Mouse (Mus musculus) thymus, postnatal 10 days (tissue): ENCODE data around the gene Dclre1a.

Experiments used
- DNase-seq, 2 experiments: peaks; one replicate each; pipeline ENCODE4 v3.0.0; 2021; ENCODE audit warnings: low spot score in 2 of 2

The Dclre1a gene

GRCm38 (mm10) chr19:56547456-56548229 lies at the start of gene Dclre1a:
Gene Dclre1a, minus strand, starts transcription at chr19:56548222.
- peak; percentile 67 to 73 for DNase-seq

DNA sequence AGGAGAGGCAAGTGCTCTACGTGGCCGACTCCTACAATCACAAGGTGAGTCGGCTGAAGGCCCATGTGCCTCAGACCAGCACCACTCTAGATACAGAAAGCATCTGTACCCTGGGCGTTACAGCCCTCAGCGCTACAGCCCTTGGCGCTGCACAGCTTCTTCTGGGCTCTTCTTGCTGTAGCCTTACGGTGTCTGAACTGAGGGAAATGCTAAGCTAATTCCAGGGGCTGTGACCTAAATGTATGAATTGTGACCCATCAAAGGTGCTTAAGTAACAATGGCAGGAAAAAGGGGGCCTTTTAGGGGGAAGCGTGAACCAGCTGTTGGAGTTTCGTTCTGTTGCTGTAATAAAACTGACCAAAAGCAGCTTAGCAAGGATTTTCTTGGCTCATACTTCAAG lies 44.5 kb upstream of the Dclre1a start:
- no peak for DNase-seq

GRCm38 (mm10) chr19:56590250-56590649 lies 42.2 kb upstream of the Dclre1a start:
- DNase-seq: no peak

DNA sequence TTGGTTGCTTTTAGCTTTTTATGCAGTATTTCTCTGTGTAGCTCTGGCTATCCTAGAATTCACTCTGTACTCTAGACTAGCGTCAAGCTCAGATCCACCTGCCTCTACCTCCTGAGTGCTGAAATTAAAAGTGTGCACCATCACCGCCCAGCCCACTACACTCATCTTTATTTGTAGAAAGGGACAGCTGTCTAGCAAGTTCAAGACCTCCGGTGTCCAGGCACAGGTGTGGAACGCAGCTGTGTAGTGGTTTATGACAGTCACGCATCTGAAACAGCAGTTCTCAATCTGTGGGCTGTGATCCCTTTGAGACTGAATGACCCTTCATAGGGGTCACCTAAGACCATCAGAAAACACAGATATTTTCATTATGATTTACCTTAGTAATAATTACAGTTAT lies 41.4 kb upstream of the Dclre1a start:
- no peak for DNase-seq

GRCm38 (mm10) chr19:56589008-56589407 lies 41.0 kb upstream of the Dclre1a start:
- DNase-seq: no peak

DNA sequence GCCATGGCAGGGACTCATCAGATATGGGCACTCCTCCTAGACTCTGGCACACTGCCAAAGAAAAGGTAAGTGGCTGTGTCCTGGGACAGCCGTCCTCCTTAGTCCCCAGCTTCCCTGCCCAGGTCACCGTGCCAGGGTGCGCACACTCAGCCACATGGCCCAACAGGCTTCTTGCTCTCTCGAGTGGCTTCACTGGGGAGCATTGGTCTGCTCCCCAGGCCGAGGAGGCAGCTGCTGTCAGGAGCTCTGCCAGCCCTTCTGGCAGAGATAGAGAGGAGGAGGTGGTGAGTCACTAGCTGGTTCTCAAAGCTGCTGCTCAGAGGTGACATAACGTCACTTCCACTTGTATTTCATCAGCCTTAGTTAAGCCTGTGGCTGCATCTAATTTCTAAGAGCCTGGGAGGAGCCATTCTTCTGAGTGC lies 40.2 kb upstream of the Dclre1a start:
- no peak for DNase-seq

GRCm38 (mm10) chr19:56586320-56586719 lies 38.3 kb upstream of the Dclre1a start:
- DNase-seq: no peak

GRCm38 (mm10) chr19:56584288-56584687 lies 36.3 kb upstream of the Dclre1a start:
- no peak for DNase-seq

DNA sequence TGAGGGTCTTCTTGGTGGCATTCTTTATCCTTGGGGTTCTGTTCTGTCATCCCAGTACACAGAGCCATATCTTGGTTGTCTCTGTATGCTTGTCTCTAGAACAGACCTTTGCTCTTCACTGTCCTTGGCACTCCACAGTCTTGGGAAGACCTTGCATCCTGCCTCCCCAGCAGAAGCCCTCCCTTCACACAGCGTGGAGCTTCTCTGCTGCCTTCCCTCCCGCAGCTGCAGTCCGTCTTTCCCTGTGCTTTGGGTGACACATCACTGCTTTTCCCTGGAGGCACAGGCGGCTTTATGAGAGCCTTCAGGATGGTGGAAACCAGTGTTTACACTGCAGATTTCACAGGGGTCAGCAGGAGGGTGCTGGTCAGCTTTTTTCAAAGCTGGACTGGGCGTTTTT lies 35.8 kb upstream of the Dclre1a start:
- no peak for DNase-seq

DNA sequence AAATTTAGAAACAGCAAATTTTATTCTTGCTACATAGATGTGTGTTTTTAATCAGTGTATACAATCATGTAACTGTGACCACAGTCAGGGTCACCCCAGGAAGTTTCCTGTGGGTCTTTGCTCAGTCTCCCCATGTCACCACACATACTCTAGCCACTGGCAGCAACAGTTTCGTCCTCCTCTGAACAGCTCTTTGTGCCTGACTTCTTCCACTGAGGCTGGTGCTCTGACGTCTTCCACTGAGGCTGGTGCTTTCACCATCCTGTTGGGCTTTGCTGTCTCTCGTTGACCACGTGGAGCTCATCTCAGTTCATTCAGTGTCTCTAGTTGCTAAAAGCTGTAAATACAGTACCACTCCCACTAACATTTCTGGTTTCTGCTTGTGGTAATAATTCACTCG lies 34.0 kb upstream of the Dclre1a start:
- DNase-seq: no peak

GRCm38 (mm10) chr19:56577801-56578200 lies 29.8 kb upstream of the Dclre1a start:
- DNase-seq: no peak

DNA sequence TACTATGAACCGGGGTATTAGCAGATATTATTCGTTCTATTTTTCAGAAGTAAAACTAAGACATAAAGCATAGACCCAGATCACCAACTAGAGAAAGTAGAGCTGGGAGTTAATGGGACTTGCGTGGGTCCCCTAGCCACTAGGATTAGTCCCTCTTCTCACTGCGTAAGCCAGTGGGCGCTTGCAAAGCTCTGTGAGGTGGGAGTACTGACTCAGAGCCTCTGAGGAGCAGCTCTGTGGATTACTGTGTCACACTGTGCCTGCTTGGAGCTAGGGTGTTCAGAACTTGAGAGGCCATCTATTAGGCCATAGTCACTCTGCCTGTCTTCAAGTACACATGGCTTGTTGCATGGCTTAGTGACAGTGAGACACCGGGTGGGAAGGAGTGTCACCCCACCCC lies 25.2 kb upstream of the Dclre1a start:
- DNase-seq: no peak

DNA sequence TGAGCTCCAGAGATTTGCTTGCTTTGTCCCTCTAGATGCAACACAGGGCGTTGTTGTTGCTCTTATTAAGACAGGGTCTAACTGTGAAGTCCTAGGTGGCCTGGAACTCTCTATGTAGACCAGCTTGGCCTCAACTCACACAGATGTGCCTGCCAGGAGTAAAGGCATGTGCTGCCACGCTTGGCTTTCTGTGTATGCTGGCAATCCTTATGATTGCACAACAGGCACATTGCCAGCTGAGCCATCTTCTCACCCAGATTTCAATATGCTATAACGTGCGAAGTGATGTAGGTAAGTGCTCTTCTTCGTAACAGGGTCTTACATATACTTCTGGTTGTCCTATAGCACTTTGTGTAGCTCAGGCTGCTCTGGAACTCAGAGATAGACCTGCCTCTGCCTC lies 23.9 kb upstream of the Dclre1a start:
- DNase-seq: no peak

DNA sequence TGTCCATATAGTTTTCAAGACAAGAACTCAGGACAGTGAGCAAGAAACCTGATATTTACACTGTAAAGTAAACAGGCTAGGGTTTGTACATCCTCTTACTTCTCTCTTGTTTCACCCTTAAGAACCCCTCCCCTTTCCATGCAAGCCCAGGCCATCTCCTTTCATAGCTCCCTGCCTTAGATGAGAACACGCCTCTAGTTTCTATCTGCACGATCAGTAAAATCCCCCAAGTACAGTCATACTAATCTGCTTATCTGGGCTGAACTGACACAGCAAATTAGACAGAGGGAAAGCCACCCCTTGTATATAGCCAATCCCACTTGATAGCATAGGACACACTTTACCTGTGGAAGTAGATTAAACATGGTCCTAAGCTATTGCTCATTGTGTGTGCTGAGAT lies 23.2 kb upstream of the Dclre1a start:
- no peak for DNase-seq

DNA sequence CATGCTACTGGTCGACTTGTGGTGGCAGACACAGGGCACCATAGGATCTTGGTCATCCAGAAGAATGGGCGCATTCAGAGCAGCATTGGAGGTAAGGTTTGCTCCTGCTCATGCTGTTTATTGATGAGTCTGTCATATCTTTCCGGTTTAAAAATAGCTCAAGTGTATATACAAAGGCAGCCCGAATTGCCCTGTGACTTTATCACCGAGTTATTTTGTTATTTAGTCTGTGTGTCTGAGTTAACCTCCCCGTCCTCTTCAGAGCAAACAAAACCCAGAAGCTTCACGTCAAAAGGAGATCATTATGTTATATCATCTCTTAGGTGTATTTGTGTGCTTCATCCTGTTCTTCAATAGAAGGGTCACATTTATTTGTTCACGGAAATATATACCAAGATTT lies 22.8 kb upstream of the Dclre1a start:
- DNase-seq: no peak

DNA sequence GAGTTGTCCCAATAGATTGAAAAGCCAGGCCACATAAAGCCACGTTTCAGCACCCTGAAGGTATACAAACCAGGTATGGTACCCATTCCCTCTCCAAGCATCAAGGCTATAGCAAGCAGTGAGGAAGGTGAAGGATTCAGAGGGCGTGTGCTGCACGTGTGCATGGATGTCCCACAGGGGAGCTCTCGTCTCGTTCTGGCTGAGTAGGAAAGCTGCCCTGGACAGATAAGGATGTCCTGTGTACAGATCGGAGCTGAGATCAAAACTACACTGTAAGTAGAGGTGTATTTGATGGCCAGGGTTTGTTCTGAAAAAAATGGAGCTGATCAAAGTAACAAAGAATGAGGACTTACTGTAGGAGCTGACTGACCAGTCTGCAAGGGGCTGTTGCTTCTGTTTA lies 18.9 kb upstream of the Dclre1a start:
- no peak for DNase-seq

GRCm38 (mm10) chr19:56566041-56566440 lies 18.0 kb upstream of the Dclre1a start:
- DNase-seq: peak in 1 of 2 experiments; percentile 22

DNA sequence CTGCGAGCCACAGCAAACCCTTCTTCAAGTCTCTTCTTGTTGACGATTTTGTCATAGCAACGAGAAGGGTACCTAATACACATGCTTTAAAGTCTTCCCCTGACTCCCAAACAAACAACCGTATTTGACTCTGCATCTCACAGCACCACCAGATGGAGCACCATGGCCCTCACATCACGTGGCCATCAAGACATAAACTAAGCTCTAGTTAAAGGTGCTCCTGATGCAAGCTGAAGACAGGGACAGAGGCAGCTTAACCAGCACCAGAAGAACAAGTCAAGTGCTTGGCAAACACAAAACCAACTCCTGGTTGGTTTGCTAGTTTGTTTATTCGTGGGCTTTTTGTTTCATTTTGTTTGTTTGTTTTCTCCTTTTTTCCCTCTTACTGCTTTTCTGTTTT lies 17.3 kb upstream of the Dclre1a start:
- DNase-seq: no peak

DNA sequence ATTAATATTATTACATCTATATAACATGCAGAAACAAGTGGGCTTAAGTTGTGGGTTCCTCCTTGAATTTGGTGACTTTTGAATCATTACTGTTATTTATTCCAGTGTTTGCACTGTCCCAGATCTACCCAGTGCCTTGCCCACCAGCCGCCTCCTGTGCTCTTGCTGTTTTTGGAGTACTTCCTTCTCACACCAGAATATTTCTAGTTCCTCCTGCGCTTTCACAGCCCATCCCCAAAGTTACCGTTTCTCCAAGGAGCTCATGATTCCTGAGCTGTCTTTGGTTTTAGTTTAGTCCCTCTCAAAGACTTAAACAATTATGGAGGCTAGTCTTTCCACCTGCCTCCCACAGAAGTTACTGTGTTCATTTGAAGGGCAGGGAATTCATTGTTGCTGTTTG lies 15.4 kb upstream of the Dclre1a start:
- no peak for DNase-seq

DNA sequence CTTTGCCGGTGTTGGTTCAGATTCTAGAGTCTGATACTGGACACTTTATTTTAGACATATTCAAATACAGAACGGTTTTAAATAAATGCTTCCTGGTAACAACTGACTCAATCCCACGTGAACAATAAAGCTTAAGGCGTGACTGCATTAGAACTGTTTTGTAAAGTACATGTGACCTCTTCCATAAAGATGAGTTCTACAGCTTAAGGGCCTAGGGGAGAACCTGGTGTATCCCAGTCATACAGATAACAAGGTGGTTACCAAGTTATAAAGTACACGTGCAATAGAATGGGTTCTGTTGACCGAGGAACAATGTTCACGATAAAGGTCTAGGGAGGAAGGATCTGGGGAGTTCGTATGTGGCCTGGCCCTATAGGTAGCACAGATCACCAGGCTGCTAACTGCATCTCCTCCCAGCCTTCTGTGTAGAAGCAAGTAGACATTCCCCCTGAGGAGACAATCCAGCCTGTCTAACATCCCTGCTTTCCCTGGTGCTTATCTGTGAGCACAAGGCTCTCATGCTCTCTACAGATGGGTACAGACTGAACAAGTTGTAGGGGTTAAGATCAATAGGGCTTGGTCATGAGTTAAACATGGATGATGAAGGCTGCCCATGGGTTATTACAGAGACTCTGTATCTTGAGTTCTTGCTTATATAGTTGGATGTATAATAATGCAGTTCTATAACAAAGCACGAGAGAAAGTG lies 14.6 kb upstream of the Dclre1a start:
- no peak for DNase-seq

GRCm38 (mm10) chr19:56555972-56556371 lies 8.0 kb upstream of the Dclre1a start:
- DNase-seq: no peak

DNA sequence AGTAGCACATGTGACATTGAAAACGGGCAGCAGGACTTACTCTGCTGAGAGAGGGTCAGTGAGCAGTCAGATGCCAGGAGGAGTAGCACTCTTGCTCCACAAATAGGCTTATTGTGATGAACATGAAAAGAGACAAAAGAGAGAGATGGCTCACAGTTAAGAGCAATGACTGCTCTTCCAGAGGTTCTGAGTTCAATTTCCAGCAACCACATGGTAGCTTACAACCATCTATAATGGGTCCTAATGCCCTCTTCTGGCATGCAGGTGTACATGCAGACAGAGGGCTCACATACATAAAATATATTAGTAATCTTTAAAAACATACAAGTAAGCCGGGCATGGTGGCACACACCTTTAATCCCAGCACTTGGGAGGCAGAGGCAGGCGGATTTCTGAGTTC lies 5.2 kb upstream of the Dclre1a start:
- DNase-seq: no peak

DNA sequence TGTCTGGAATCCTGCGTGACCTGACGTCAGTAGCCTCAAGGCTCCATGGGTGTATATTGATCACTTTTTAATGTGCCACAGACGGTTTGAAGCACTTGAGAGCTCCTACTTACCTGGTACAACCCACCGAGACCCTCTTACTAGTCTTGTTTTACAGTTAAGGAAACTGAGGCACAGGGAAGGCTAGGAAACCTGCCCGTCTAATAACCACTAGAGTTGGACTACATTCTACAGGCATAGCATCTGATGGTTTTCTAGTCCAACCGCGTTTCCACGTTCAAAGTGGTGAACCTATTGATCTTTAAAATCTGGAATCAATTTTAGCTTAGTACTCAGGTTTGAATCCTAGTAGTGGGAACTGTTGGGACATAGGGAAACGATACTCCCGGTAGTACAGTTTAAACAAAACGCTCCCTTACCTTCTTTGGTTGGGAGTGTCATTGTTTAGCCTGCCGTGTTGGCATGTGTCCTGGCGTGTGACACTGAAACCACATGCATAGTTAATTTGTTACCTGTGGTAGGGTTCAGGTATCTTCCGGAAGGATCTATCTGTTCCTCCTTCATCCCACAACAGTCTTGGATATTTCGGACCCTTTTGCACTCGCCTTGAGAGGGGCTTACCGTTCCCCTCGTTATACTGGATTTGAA lies 1.1 kb upstream of the Dclre1a start:
- no peak for DNase-seq
